Mouse (Mus musculus) frontal cortex, adult (tissue): ENCODE measurements at regions not wholly inside any gene's neighbourhood (a gene's known extent, or its start where the extent isn't known, plus 50 kb on each side); places are given as distances from the start of the nearest gene placed in this dataset.
"Not testable (repeated sequence)": the region's sequence is repeated elsewhere in the genome, so short reads cannot be mapped to it uniquely, and the experiment has no call there.

ENCODE experiments used
- ATAC-seq: cut with Nextera tagmentation; 2 replicates; pipeline ENCODE4 v1.9.2; 2017; ENCODE audit warnings: mild to moderate bottlenecking, moderate library complexity, mixed read lengths; ENCODE audit not compliant: low TSS enrichment

- no peak for ATAC-seq
Observed at GRCm38 (mm10) chr12:32434506-32435002, 56.0 kb downstream of the Ccdc71l start.

DNA sequence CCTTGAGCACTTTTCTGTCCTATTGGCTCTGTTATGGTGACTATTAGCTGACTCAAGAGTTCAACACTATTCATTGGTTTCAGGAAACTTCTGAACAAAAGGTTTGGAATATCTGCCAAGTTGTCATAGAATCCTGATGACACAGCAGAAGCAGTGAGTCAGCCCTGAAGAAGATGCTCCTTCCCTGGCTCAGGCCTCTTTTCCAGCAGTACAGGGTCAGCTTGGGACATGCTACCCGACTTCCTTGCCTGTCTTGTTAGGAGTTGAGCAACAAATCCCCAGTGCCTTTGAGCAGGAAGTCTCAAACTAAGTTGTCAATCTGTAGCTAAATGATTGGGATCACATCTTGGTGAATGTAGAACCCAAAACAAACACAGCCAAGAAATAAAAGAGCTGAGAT lies 56.6 kb downstream of the Ccdc71l start:
- ATAC-seq: no peak

DNA sequence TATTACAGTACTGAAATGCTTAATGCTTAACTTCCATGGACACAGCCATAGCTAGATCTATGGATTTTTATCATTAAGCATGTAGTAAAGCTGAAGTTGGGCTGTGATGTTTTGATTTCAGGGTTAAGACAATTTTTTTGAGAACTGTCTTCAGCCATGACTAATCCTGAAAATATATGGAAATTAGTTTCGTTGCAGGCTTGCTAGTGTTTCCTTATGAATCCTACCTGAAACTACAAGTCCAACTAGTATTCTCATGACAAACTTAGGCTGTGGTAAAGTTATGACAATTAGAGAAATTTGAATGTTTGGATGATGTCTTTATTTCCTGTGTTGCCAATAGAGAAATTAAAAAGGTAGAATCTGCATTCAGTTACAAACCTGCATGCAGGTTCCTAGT lies 59.7 kb downstream of the Ccdc71l start:
- ATAC-seq: no peak

GRCm38 (mm10) chr12:32444770-32445169 lies 66.3 kb downstream of the Ccdc71l start:
- no peak for ATAC-seq

DNA sequence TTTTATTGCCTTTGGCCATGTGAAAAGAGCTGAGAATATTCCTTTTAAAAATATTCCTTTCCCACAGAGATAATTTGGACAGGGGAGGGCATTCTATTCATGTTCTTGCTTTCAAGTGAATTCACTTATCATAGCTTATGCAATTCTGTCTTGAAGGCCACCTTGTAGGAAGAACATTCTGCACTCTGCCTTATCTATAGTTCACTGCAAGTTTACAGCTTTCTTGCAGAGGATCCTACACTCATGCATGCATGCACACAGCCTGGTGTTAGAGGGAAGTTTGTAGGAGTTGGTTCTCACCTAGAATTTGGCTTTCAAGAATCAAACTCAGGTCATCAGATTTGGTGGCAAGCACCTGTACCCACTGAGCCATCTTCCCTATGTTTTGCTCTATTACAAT lies 67.4 kb downstream of the Ccdc71l start:
- no peak for ATAC-seq

- no peak for ATAC-seq
Observed at GRCm38 (mm10) chr12:32449373-32449772, 70.9 kb downstream of the Ccdc71l start.

DNA sequence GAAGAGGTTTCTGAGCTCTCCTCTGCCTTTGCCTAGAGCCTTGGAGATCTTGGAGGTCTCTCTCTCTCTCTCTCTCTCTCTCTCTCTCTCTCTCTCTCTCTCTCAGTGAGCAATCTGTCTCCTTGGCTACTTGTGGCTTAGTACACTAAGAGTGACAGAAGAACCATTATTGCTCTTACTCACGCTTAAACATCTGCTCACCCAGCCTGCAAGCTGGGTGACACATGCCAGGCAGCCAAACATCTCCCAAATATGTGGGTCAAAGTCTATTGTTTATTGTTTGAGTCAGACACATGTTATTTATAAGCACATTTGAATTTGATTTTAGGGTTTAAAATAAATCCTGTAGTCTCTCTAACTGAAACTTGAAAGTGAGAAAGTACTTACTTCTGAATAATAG lies 72.7 kb downstream of the Ccdc71l start:
- ATAC-seq: no peak

- ATAC-seq: no peak
Observed at GRCm38 (mm10) chr12:32454794-32455193, 76.3 kb downstream of the Ccdc71l start.

- not testable (repeated sequence) for ATAC-seq
Observed at GRCm38 (mm10) chr12:32455231-32455630, 76.7 kb downstream of the Ccdc71l start.

GRCm38 (mm10) chr12:32455913-32456312 lies 77.4 kb downstream of the Ccdc71l start:
- ATAC-seq: no peak

DNA sequence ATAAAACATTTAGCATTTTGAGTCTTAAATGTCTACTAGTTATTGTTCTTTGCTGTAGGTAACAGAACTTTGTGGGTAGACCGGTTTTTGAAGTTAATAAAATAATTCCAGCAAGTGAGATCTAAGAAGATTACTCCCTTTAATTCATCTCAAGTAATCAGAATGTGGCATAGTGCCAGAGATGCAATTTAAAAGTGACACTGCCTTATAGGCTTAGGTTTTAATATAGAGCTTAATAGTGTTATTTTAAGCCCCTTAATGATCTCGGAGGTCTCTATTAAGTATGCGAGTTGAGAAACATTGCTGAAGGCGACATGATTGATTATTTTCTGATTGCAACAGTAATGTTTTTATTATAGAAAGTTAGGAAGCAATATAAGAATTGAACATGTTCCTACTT lies 78.3 kb downstream of the Ccdc71l start:
- ATAC-seq: no peak

- no peak for ATAC-seq
Observed at GRCm38 (mm10) chr12:32458386-32458785, 79.9 kb downstream of the Ccdc71l start.

DNA sequence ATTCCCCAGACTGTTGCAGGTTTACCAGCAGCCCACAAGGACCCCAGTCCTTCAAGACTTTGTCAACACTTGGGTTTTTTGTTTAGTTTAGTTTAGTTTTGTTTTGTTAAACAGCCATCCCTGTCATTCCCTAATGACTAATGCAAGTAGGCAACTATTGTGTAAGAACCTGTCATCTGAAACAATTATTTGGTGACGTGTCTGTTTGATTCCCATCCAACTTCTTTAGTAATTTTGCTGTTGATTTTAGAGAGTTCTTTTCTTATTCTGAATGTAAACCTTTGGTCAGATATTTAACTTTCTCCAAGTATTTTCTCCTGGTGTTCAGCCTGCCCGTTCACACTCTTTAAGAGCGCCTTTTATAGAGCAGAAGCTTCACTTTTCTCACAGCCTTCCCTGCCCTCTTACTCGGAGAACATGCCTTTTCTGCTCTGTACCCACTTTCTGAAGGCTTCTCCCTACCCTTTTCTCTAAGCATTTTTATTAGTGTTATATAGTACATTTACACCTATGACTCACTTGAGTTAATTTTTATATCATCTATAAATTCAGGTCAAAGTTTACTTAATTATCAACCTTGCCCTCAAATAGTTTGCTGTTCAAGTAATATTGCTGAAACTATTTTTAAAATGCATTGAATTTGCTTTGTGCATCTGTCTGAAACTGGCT lies 82.0 kb downstream of the Ccdc71l start:
- no peak for ATAC-seq

GRCm38 (mm10) chr12:32465371-32465770 lies 86.9 kb downstream of the Ccdc71l start:
- ATAC-seq: no peak

DNA sequence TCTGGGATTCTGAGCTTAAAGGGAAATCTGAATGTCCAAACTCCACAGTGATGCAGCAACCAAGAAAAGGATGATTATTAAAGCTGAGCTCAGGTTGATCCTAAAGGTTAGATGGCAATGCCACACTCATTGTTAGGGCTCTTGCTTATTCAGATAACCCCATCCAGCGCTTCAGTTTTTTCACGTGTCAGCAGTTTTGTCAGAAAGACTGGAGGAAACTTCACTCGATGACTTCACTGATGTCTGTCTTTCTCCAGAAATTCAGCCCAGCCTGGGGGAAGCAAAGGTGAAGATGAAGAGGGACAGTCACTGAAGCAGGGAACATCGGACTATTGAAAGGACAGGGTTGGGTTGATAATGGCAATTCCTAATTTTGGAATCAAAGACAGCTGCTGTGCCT lies 91.4 kb downstream of the Ccdc71l start:
- no peak for ATAC-seq

DNA sequence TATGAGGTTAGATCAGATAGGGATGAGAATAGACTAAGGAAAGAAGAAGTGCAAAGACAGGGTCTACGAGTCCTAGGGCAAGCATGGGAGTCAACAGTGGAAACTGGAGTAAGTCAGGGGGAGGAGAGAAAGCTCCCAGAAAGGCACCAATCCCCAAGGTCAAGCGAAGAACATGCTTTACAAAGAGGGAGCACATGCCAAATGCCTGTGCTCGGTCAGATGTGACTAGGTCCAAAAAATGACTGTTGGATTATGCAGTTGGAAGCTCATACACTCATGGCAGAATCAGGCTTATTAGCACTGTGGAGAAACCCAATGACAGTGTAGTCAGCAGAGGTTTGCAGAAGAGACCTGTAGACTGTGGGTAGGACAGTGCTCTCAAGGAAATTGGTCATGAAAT lies 100.9 kb downstream of the Ccdc71l start:
- ATAC-seq: no peak

DNA sequence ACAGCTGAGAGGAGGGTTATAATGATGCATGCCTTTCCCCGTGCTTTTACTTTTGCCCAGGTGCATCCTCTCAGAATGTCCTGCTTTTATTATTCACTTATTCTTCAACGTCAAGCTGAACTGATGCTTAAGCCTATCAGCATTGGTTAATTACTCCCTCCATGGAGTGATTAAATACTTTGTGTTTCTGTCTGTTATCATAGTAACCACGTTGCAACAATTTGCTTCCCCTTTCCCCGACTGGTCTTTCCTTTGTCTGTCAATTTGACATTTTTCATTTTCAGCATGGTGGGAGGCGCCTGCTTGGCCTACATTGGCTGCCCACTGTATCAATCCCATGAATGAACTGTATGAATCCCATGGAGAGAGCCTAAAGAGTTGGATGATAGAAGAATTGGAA lies 101.8 kb downstream of the Ccdc71l start:
- no peak for ATAC-seq

- ATAC-seq: peak; percentile 77
Observed at GRCm38 (mm10) chr12:32481051-32481450, 102.5 kb downstream of the Ccdc71l start.

DNA sequence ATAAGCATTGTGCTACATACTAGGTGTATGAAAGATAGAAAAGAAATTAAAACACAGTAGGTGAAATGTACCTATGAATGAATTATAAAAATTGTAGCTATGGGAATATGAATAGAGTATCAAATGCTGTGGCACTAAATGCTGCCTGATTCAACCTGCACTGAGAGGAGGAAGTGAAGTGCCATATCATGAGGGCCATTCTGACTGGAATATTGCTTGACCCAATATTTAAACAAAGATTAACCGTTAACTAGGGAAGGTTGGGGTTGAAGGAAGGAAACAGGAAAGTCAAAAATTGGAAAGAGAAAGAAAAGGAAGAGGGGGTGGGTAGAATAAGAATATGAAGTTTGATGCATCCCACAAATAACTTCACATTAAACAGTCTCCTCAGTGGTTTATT lies 103.8 kb downstream of the Ccdc71l start:
- ATAC-seq: no peak

DNA sequence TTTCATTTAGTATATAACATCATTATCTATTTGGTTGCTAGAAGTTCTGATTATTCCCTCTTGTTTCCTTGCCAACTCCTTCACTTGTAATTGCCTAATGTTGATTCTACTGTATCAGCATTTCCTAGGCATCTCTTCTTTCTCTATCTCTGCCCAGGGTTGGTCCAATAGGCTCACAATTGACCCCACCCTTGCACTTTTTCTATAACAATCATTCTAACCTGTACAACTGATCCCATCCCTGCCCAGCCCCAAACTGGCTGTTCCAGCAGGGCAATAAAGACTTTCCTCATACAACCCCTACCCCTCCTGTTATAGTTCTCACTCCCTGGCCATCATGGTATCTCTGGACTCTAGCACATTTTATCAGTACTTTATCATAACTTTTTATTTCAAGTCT lies 104.3 kb downstream of the Ccdc71l start:
- ATAC-seq: no peak

GRCm38 (mm10) chr12:32486246-32486645 lies 107.7 kb downstream of the Ccdc71l start:
- ATAC-seq: no peak

GRCm38 (mm10) chr12:32486729-32487128 lies 108.2 kb downstream of the Ccdc71l start:
- ATAC-seq: no peak

DNA sequence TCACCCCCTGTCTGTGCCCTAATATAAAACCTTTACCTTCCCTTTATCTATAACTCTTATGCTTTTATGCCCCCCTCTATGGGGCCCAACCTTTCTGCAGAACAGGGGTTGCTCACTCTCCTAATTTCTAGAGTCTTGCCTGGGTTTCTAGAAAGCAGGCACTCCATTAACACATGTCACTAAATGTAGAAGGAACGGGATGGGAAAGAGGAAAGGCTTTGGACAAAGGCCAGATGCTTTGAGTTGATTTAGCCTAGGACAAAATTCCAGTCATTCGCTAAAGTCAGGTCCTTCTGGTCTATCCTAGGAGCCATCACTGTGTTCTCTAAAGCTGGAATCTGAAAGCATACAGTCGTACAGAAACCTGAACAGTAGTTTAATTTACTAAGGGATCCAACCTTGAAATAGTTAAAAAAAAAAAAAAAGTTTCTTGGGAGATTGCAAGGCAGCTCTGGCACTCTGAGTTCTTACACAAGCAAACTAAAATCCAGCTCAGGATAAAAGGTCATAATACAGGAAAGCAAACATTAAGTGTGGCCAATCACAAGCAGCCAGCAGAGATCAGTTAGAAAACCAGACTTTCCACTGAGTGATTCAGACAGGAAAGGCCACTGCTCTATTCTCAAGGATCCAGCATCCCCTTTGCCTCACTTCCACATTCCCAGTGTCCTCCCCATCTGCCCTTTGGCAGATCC lies 109.5 kb downstream of the Ccdc71l start:
- ATAC-seq: no peak

GRCm38 (mm10) chr12:32488578-32488892 lies 110.0 kb downstream of the Ccdc71l start:
- no peak for ATAC-seq
